Mouse (Mus musculus) myocyte (in vitro differentiated cells): Measurements from ENCODE around the gene Galk1.
A peak's percentile ranks its signal among the peaks of the same experiment; 100 is the strongest.

Source experiments
- E2F4 ChIP-seq: IDR thresholded peaks from one replicate; pipeline ENCODE4 v1.6.1; 2011; ENCODE audit warnings: mild to moderate bottlenecking, control low read depth, moderate library complexity; ENCODE audit not compliant: insufficient read depth
- MAX ChIP-seq: IDR thresholded peaks from one replicate; pipeline ENCODE4 v1.6.1; 2011; ENCODE audit warnings: low read depth, mild to moderate bottlenecking, control low read depth
- MYOD1 ChIP-seq, 3 experiments: IDR thresholded peaks; one replicate each; pipeline ENCODE4 v1.6.1; 2011; ENCODE audit warnings: control low read depth in 2 of 3, low read depth in 2 of 3, mild to moderate bottlenecking in 2 of 3, moderate library complexity in 1 of 3; ENCODE audit not compliant: insufficient read length in 2 of 3, control insufficient read depth in 1 of 3
- POLR2A ChIP-seq: IDR thresholded peaks from one replicate; pipeline ENCODE4 v1.6.1; 2011; ENCODE audit warnings: low read depth, mild to moderate bottlenecking, control low read depth, moderate library complexity; ENCODE audit not compliant: insufficient read length
- TCF12 ChIP-seq: IDR thresholded peaks from one replicate; pipeline ENCODE4 v1.6.1; 2011; ENCODE audit warnings: mild to moderate bottlenecking, control low read depth; ENCODE audit not compliant: poor library complexity, insufficient read depth, severe bottlenecking
- USF1 ChIP-seq: IDR thresholded peaks from one replicate; pipeline ENCODE4 v1.6.1; 2011; ENCODE audit warnings: low read depth, mild to moderate bottlenecking, control low read depth, moderate library complexity

DNA sequence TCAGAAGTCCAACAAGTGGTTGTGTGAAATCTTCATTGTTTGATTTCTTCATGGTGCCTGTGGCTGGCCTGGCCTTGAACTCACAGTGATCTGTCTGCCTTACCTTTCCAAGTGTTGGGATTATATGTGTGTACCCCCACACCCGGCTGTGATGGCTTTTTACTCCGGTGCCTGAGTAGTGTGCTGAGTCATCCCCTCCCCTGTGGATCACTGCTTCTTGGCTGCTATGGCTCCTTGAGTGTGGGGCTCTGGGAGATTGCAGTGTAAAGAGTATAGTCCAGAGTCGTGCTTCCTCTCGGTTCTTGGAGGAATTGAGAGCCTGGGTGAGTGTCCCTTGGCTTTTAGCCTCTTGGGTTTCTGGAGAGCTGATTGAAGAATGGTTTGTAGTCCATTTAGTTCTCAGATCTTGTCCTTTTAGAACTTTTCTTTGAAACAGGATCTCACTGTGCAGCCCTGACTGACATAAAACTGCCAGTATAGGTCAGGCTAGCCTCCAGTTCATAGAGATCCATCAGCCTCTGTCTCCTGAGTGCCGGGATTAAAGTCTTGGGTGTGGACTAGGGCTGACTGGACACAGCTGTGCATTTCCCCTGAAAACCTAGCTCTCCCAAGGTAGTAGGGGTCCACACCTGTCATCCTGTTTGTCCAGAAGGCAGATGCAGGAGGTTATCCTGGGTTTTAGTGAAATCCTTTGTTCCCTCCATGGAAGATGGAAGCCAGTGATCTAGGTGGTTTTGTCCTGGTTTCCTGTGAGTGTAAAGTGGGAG, 30.0 kb upstream of the Galk1 start:
- TF ChIP-seq POLR2A (no peak), USF1 (no peak), MYOD1 (IDR thresholded peaks at IDR 0.05; ENCODE audit: control insufficient read depth in 1 of 3, insufficient read length in 2 of 3, low read depth in 2 of 3) (peak in 2 of 3 experiments; percentile 51 to 67), MAX (no peak), TCF12 (no peak), E2F4 (no peak)
